Comparison of ENCODE assay signal across 9 mouse cellular contexts in genomic region chr4:116491119-116491536, GRCm38 (mm10). TPM values are rescaled to one million over a fixed set of nuclear protein-coding genes. Genes with fewer than 3 reads are reported as not detected.
A peak's percentile ranks its signal among the peaks of the same experiment; 100 is the strongest.
DNase-seq lines count a peak whose midpoint lies in the region; ATAC-seq and TF ChIP-seq lines count a peak whose summit lies in the region.
"Had no signal": no experiment of that assay in that cellular context is flagged by ENCODE, and none has a peak within 500 bp of the region (broad histone marks: within the 10 kb centered on the region; RNA-seq: fewer than 3 reads in every experiment).

No protein-coding gene starts in this region.

- 0 out of 2 replicates have a peak, but pooled peaks have one; percentile 50 for ATAC-seq in stomach, embryonic 16.5 days (ENCODE audit: insufficient read depth, low FRiP score)

- no peak for TF ChIP-seq RAD21 in MEL (IDR thresholded peaks at IDR 0.05; ENCODE audit: low read depth, low read length)

- no peak overlapping the region for H3K9ac ChIP-seq in MEL (ENCODE audit: control insufficient read depth, low read depth, low read length, poor library complexity, severe bottlenecking)
- H3K9ac ChIP-seq in stomach, embryonic 16.5 days (ENCODE audit: low read length), result no peak overlapping the region
- H3K9ac ChIP-seq: limb, embryonic 15.5 days had no signal

- no peak for TF ChIP-seq POLR2A in MEL (IDR thresholded peaks at IDR 0.05; ENCODE audit: control insufficient read depth in 1 of 2, insufficient read depth in 1 of 2, low read depth in 1 of 2, low read length in 2 of 2, poor library complexity in 1 of 2)

- WGBS in heart, embryonic 10.5 days, result 41% methylated on average over 2 of the region's 2 CpGs
- WGBS in stomach, embryonic 16.5 days, result 31% methylated on average over 2 of the region's 2 CpGs

- H3K27ac ChIP-seq in MEL (ENCODE audit: control insufficient read depth, low read depth, low read length), result no peak overlapping the region
- no peak overlapping the region for H3K27ac ChIP-seq in heart, embryonic 10.5 days
- no peak overlapping the region for H3K27ac ChIP-seq in stomach, embryonic 16.5 days (ENCODE audit: low read length)
- H3K27ac ChIP-seq: limb, embryonic 15.5 days had no signal

- H3K36me3 ChIP-seq in MEL (ENCODE audit: control insufficient read depth in 1 of 2, insufficient read depth in 2 of 2, low read length in 2 of 2), result peaks cover 0 to 20% of the 10 kb centered on the region in 2 experiments; a peak in 2 of 4 replicates
- H3K36me3 ChIP-seq in heart, embryonic 10.5 days, result no peaks in the 10 kb centered on the region
- H3K36me3 ChIP-seq in stomach, embryonic 16.5 days (ENCODE audit: control insufficient read depth, insufficient read depth, low read length), result no peaks in the 10 kb centered on the region
- H3K36me3 ChIP-seq: limb, embryonic 15.5 days had no signal

- DNase-seq in gastrocnemius, postnatal 10 days, result peak; percentile 6
- no peak for DNase-seq in gastrocnemius, adult 8-10 months (ENCODE audit: low spot score in 2 of 2)
- peak; percentile 69 for DNase-seq in MEL (ENCODE audit: low read depth, low spot score)
- peak; percentile 79 for DNase-seq in heart, embryonic 10.5 days (ENCODE audit: low spot score)
- peak; percentile 74 for DNase-seq in kidney, postnatal 10 days
- no peak for DNase-seq in left cerebral cortex, adult 11 months (ENCODE audit: low spot score)
- no peak for DNase-seq in urinary bladder, postnatal 10 days (ENCODE audit: low spot score)

- H3K4me1 ChIP-seq in MEL (ENCODE audit: control insufficient read depth in 1 of 2, insufficient read depth in 2 of 2, low read length in 2 of 2), result peaks cover 5 to 12% of the 10 kb centered on the region in 2 experiments
- H3K4me1 ChIP-seq in heart, embryonic 10.5 days, result peaks cover 7% of the 10 kb centered on the region; the same call in 1 of the 2 replicates
- H3K4me1 ChIP-seq in stomach, embryonic 16.5 days (ENCODE audit: control insufficient read depth, insufficient read depth, low read length), result peaks cover 14% of the 10 kb centered on the region

- H3K27me3 ChIP-seq in MEL (ENCODE audit: control insufficient read depth in 1 of 2, insufficient read depth in 2 of 2, low read length in 2 of 2), result no peaks in the 10 kb centered on the region
- H3K27me3 ChIP-seq in heart, embryonic 10.5 days (ENCODE audit: insufficient read depth, poor library complexity, severe bottlenecking), result peaks cover 4% of the 10 kb centered on the region; the same call in 1 of the 2 replicates
- H3K27me3 ChIP-seq in stomach, embryonic 16.5 days (ENCODE audit: control insufficient read depth, insufficient read depth, low read length), result no peaks in the 10 kb centered on the region
- H3K27me3 ChIP-seq: limb, embryonic 15.5 days had no signal

- no peak for TF ChIP-seq CTCF in MEL (IDR thresholded peaks at IDR 0.05 in 2 of 3, conservative IDR thresholded peaks at IDR 0.05 in 1 of 3; ENCODE audit: control insufficient read depth in 1 of 3, insufficient read depth in 1 of 3, low read depth in 2 of 3, low read length in 3 of 3, poor library complexity in 1 of 3, severe bottlenecking in 1 of 3)

- TF ChIP-seq EP300 in MEL (IDR thresholded peaks at IDR 0.05; ENCODE audit: low read depth in 1 of 2, low read length in 2 of 2), result peak; percentile 90 to 92

- no peak overlapping the region for H3K4me2 ChIP-seq in stomach, embryonic 16.5 days (ENCODE audit: low read depth, low read length)
- H3K4me2 ChIP-seq: limb, embryonic 15.5 days had no signal

- no peak overlapping the region for H3K4me3 ChIP-seq in MEL (ENCODE audit: control insufficient read depth in 1 of 2, insufficient read depth in 1 of 2, low read depth in 2 of 2, low read length in 2 of 2)
- no peak overlapping the region for H3K4me3 ChIP-seq in heart, embryonic 10.5 days
- no peak overlapping the region for H3K4me3 ChIP-seq in stomach, embryonic 16.5 days (replicated peaks; ENCODE audit: low read length)
- H3K4me3 ChIP-seq: limb, embryonic 15.5 days had no signal

- no peaks in the 10 kb centered on the region for H3K79me2 ChIP-seq in MEL (ENCODE audit: control insufficient read depth, insufficient read depth, low read length, poor library complexity)

- no peaks in the 10 kb centered on the region for H3K9me3 ChIP-seq in MEL (replicated peaks; ENCODE audit: insufficient read depth, low read length)
- H3K9me3 ChIP-seq in heart, embryonic 10.5 days, result no peaks in the 10 kb centered on the region
- no peaks in the 10 kb centered on the region; the same call in 1 of the 2 replicates for H3K9me3 ChIP-seq in stomach, embryonic 16.5 days (replicated peaks; ENCODE audit: control insufficient read depth, low read length)
- H3K9me3 ChIP-seq: limb, embryonic 15.5 days had no signal

TF ChIP-seq in MEL, 35 proteins besides CTCF, POLR2A, EP300 and RAD21 (continues in another document):
- peak; percentile 31; the same call in 1 of the 2 replicates for TF ChIP-seq HCFC1 (IDR thresholded peaks at IDR 0.05; ENCODE audit: low read depth, low read length)
- peak; percentile 95 for TF ChIP-seq TCF12 (IDR thresholded peaks at IDR 0.05; ENCODE audit: low read depth, low read length)
- peak; percentile 70 for TF ChIP-seq TAL1 (IDR thresholded peaks at IDR 0.05; ENCODE audit: low read length)
- TF ChIP-seq E2F4 (IDR thresholded peaks at IDR 0.05; ENCODE audit: borderline replicate concordance, low read depth, low read length), result no peak
- peak; percentile 97 for TF ChIP-seq GATA1 (IDR thresholded peaks at IDR 0.05; ENCODE audit: low read depth, low read length)
- 0 out of 2 replicates have a peak, but pooled peaks have one; percentile 19 for TF ChIP-seq BHLHE40 (IDR thresholded peaks at IDR 0.05; ENCODE audit: borderline replicate concordance, low read depth, low read length)
- no peak for TF ChIP-seq JUND (IDR thresholded peaks at IDR 0.05; ENCODE audit: low read depth, low read length)
- no peak for TF ChIP-seq ZC3H11A (IDR thresholded peaks at IDR 0.05; ENCODE audit: low read depth, low read length)
- no peak for TF ChIP-seq POLR2AphosphoS2 (IDR thresholded peaks at IDR 0.05; ENCODE audit: low read length)
- peak; percentile 38; the same call in 1 of the 2 replicates for TF ChIP-seq MAFK (IDR thresholded peaks at IDR 0.05; ENCODE audit: borderline replicate concordance, low read depth, low read length)
- no peak for TF ChIP-seq CHD1 (IDR thresholded peaks at IDR 0.05; ENCODE audit: low read depth, low read length)
- TF ChIP-seq ZMIZ1 (IDR thresholded peaks at IDR 0.05; ENCODE audit: low read depth, low read length), result no peak
- no peak for TF ChIP-seq MXI1 (IDR thresholded peaks at IDR 0.05; ENCODE audit: low read depth, low read length)
- TF ChIP-seq ETS1 (IDR thresholded peaks at IDR 0.05; ENCODE audit: low read depth, low read length), result peak; percentile 83
- no peak for TF ChIP-seq SMC3 (IDR thresholded peaks at IDR 0.05; ENCODE audit: low read depth, low read length)
- no peak for TF ChIP-seq TBP (IDR thresholded peaks at IDR 0.05; ENCODE audit: low read depth, low read length)
- no peak for TF ChIP-seq CHD2 (IDR thresholded peaks at IDR 0.05; ENCODE audit: low read length)
- no peak for TF ChIP-seq NRF1 (IDR thresholded peaks at IDR 0.05; ENCODE audit: insufficient read depth, low read depth, low read length, poor library complexity, severe bottlenecking)
- TF ChIP-seq SIN3A (IDR thresholded peaks at IDR 0.05; ENCODE audit: low read length), result peak; percentile 44
- TF ChIP-seq ZKSCAN1 (IDR thresholded peaks at IDR 0.05; ENCODE audit: low read depth, low read length), result no peak
- no peak for TF ChIP-seq GABPA (IDR thresholded peaks at IDR 0.05; ENCODE audit: low read depth, low read length)
- no peak for TF ChIP-seq MEF2A (IDR thresholded peaks at IDR 0.05; ENCODE audit: extremely low read depth, insufficient replicate concordance, low read depth, low read length, poor library complexity, severe bottlenecking)
- TF ChIP-seq UBTF (IDR thresholded peaks at IDR 0.05; ENCODE audit: borderline replicate concordance, insufficient read depth, low read depth, low read length), result no peak
- TF ChIP-seq MAZ (IDR thresholded peaks at IDR 0.05; ENCODE audit: low read depth, low read length), result no peak
- TF ChIP-seq MYC (IDR thresholded peaks at IDR 0.05; ENCODE audit: low read depth, low read length), result no peak
- no peak for TF ChIP-seq USF1 (IDR thresholded peaks at IDR 0.05; ENCODE audit: low read depth, low read length)
- TF ChIP-seq KAT2A (conservative IDR thresholded peaks at IDR 0.05; ENCODE audit: low read depth, low read length), result no peak
- no peak for TF ChIP-seq POLR2AphosphoS5 (IDR thresholded peaks at IDR 0.05; ENCODE audit: borderline replicate concordance, low read depth, low read length)
- TF ChIP-seq MAX (IDR thresholded peaks at IDR 0.05; ENCODE audit: low read length), result no peak
- no peak for TF ChIP-seq USF2 (IDR thresholded peaks at IDR 0.05; ENCODE audit: borderline replicate concordance in 1 of 2, insufficient read depth in 1 of 2, low read depth in 1 of 2, low read length in 2 of 2)
- no peak for TF ChIP-seq NELFE (IDR thresholded peaks at IDR 0.05; ENCODE audit: low read depth, low read length)
- TF ChIP-seq ELF1 (IDR thresholded peaks at IDR 0.05; ENCODE audit: low read depth, low read length), result peak; percentile 75
- TF ChIP-seq RCOR1 (IDR thresholded peaks at IDR 0.05; ENCODE audit: low read depth, low read length), result peak; percentile 97
- TF ChIP-seq MYB (IDR thresholded peaks at IDR 0.05; ENCODE audit: low read depth, low read length), result no peak

RNA-seq across cellular contexts. Expression of gene Ipp, which starts 16.2 kb away (rescaled TPM):
- 10 to 100 TPM; 14.4 to 15.2 TPM for total RNA-seq in gastrocnemius, postnatal 10 days (2021)
- total RNA-seq in gastrocnemius, adult 8-10 months (2022), result 10 to 100 TPM; 20.1 to 23.7 (median 21.7) TPM
- 8.4 and 10.1 TPM in 2 replicates for total RNA-seq in MEL (2012; rRNA removed)
- polyA plus RNA-seq in MEL (2012; ENCODE audit: insufficient read depth in 1 of 2, insufficient read length in 2 of 2, low read depth in 1 of 2, low replicate concordance in 2 of 2, missing spikeins in 1 of 2), result 1 to 10 TPM in 1 of 2 experiments, not detected in 1; 8.8 TPM
- polyA plus RNA-seq in heart, embryonic 10.5 days (2016; fragmentation: Nextera tagmentation; extraction: Ambion mirVana), result 13.8 and 17.5 TPM in 2 replicates
- polyA plus RNA-seq in stomach, embryonic 16.5 days (2015; fragmentation: Nextera tagmentation; extraction: Ambion mirVana), result 13.3 and 13.8 TPM in 2 replicates

RNA-seq across cellular contexts. Expression of gene Mast2, which starts 27.1 kb away (rescaled TPM):
- 10 to 100 TPM; 50.1 to 59.8 TPM for total RNA-seq in gastrocnemius, postnatal 10 days (2021)
- 10 to 100 TPM; 76.6 to 98.8 (median 77.1) TPM for total RNA-seq in gastrocnemius, adult 8-10 months (2022)
- 13.3 and 14.8 TPM in 2 replicates for total RNA-seq in MEL (2012; rRNA removed)
- polyA plus RNA-seq in MEL (2012; ENCODE audit: insufficient read depth in 1 of 2, insufficient read length in 2 of 2, low read depth in 1 of 2, low replicate concordance in 2 of 2, missing spikeins in 1 of 2), result 100 to 1,000 TPM in 1 of 2 experiments, 10 to 100 TPM in 1; 46.4 to 126 TPM
- 15.4 and 15.5 TPM in 2 replicates for polyA plus RNA-seq in heart, embryonic 10.5 days (2016; fragmentation: Nextera tagmentation; extraction: Ambion mirVana)
- polyA plus RNA-seq in stomach, embryonic 16.5 days (2015; fragmentation: Nextera tagmentation; extraction: Ambion mirVana), result 6.6 and 9.5 TPM in 2 replicates

Comparison
In these comparisons a context has a peak if more than half of its experiments do, and no peak if none do; other contexts are left out.
1. DNase-seq: peak in gastrocnemius, postnatal 10 days (single experiment), MEL (single experiment), heart, embryonic 10.5 days (single experiment) and kidney, postnatal 10 days (single experiment); none in gastrocnemius, adult 8-10 months (0 of 2), left cerebral cortex, adult 11 months (single experiment) and urinary bladder, postnatal 10 days (single experiment).